Mouse (Mus musculus) embryonic facial prominence, embryonic 15.5 days (tissue): Measurements from ENCODE around the gene Olfr559. TPM values are rescaled to one million over a fixed set of nuclear protein-coding genes. Genes with fewer than 3 reads are reported as not detected.

Source experiments
- ATAC-seq: fragments of 200-750 bp; cut with Nextera tagmentation; 2 replicates; pipeline ENCODE4 v1.8.0; 2017; ENCODE audit warnings: low read depth, moderate TSS enrichment; ENCODE audit not compliant: insufficient number of reproducible peaks, low FRiP score, low TSS enrichment
- H3K27ac ChIP-seq: fragments of 300-500 bp; sonication (generic); replicated peaks from 2 replicates; pipeline ENCODE4 v1.5.1; 2015; ENCODE audit warnings: mild to moderate bottlenecking, inconsistent platforms
- H3K27me3 ChIP-seq: fragments of 300-500 bp; sonication (generic); 2 replicates; pipeline ENCODE4 v1.6.1; 2015; ENCODE audit warnings: inconsistent platforms
- H3K36me3 ChIP-seq: fragments of 300-500 bp; sonication (generic); 2 replicates; pipeline ENCODE4 v1.6.1; 2015; ENCODE audit warnings: mild to moderate bottlenecking, inconsistent platforms
- H3K4me1 ChIP-seq: fragments of 300-500 bp; sonication (generic); 2 replicates; pipeline ENCODE4 v1.6.1; 2015; ENCODE audit warnings: inconsistent platforms
- H3K4me2 ChIP-seq: fragments of 300-500 bp; sonication (generic); replicated peaks from 2 replicates; pipeline ENCODE4 v1.6.1; 2015; ENCODE audit warnings: mild to moderate bottlenecking, inconsistent platforms
- H3K4me3 ChIP-seq: fragments of 300-500 bp; sonication (generic); replicated peaks from 2 replicates; pipeline ENCODE4 v1.5.1; 2015; ENCODE audit warnings: mild to moderate bottlenecking, inconsistent platforms
- H3K9ac ChIP-seq: fragments of 300-500 bp; sonication (generic); 2 replicates; pipeline ENCODE4 v1.6.1; 2015; ENCODE audit warnings: inconsistent platforms
- H3K9me3 ChIP-seq: fragments of 300-500 bp; sonication (generic); replicated peaks from 2 replicates; pipeline ENCODE4 v1.6.1; 2016; ENCODE audit warnings: inconsistent platforms
- WGBS: fragments of 180-500 bp; shearing (Covaris S2); methylation state at CpG from one replicate; pipeline ENCODE4 v1.1.7; 2015; 5-methylcytosine and 5-hydroxymethylcytosine counted together
- polyA plus RNA-seq: library from polyadenylated mRNA; unstranded; fragments of >200 nt; fragmentation: Nextera tagmentation; extraction: Ambion mirVana; gene quantifications from 2 replicates; pipeline ENCODE4 v1.2.1, GENCODE M21; 2015

The Olfr559 gene
- polyA plus RNA-seq: not detected in 2 replicates

GRCm38 (mm10) chr7:102727391-102727790 is at the start of gene Olfr559:
Olfr559 (minus strand) TSS chr7:102727491.
- Histone ChIP-seq H3K9me3 (no peaks in the 10 kb centered on the region), H3K4me1 (no peaks in the 10 kb centered on the region), H3K27me3 (no peaks in the 10 kb centered on the region), H3K9ac (no peak within 1 kb of the TSS), H3K4me3 (no peak within 1 kb of the TSS), H3K27ac (no peak within 1 kb of the TSS), H3K36me3 (no peaks in the 10 kb centered on the region), H3K4me2 (no peak within 1 kb of the TSS)
- ATAC-seq: no peak

DNA sequence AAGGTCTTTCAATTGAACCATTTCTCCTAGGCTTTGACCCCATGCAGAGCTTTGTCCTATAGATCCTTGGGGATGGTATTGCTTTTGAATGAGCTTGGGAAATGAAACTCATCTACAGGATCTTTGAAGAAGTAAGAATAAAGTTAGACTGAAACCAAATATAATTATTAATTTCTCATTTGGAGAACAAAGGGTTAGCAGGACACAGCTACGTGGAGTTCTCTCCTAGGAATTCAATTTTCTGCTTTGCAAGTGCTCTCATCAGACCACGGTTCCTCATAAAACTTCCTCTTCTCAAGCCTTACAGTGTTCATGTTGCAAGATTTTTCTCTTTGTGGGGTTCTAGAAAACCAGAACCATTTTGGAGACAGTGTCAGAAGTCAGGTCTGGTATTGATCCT is 43.6 kb upstream of the Olfr559 start, which contains the start of gene Olfr561:
Gene Olfr561, plus strand, starts transcription at position 301 of the 400 bp plus-strand sequence.
- no peak within 1 kb of the TSS for H3K4me2 ChIP-seq
- WGBS: 60% methylated on average over 2 of the region's 2 CpGs
- ATAC-seq: no peak
- H3K9ac ChIP-seq: no peak within 1 kb of the TSS
- no peak within 1 kb of the TSS for H3K4me3 ChIP-seq
- H3K27ac ChIP-seq: no peak within 1 kb of the TSS
- H3K4me1 ChIP-seq: no peaks in the 10 kb centered on the region
- H3K27me3 ChIP-seq: no peaks in the 10 kb centered on the region
- no peaks in the 10 kb centered on the region for H3K9me3 ChIP-seq
- no peaks in the 10 kb centered on the region for H3K36me3 ChIP-seq

- no peak within 1 kb of the TSS for H3K27ac ChIP-seq
- H3K4me3 ChIP-seq: no peak within 1 kb of the TSS
- no peaks in the 10 kb centered on the region for H3K36me3 ChIP-seq
- H3K9ac ChIP-seq: no peak within 1 kb of the TSS
- H3K4me1 ChIP-seq: no peaks in the 10 kb centered on the region
- WGBS: 64% methylated on average over 4 of the region's 4 CpGs
- H3K27me3 ChIP-seq: no peaks in the 10 kb centered on the region
- no peak within 1 kb of the TSS for H3K4me2 ChIP-seq
- no peaks in the 10 kb centered on the region for H3K9me3 ChIP-seq
- no peak for ATAC-seq
These were observed 32.0 kb upstream of the Olfr559 start, which contains the start of the genes Olfr560 and Olfr78 for GRCm38 (mm10) chr7:102759266-102759665. Olfr560 (minus strand) TSS chr7:102759366. Olfr78 (minus strand) TSS chr7:102759471.

- Histone ChIP-seq H3K9ac (no peak overlapping the region), H3K4me1 (no peaks in the 10 kb centered on the region), H3K4me2 (no peak overlapping the region), H3K27ac (no peak overlapping the region), H3K36me3 (no peaks in the 10 kb centered on the region), H3K9me3 (no peaks in the 10 kb centered on the region), H3K4me3 (no peak overlapping the region), H3K27me3 (no peaks in the 10 kb centered on the region)
- no peak for ATAC-seq
- 8% methylated on average over 1 of the region's 1 CpGs for WGBS
These were observed 24.8 kb upstream of the Olfr559 start for GRCm38 (mm10) chr7:102752086-102752485.

DNA sequence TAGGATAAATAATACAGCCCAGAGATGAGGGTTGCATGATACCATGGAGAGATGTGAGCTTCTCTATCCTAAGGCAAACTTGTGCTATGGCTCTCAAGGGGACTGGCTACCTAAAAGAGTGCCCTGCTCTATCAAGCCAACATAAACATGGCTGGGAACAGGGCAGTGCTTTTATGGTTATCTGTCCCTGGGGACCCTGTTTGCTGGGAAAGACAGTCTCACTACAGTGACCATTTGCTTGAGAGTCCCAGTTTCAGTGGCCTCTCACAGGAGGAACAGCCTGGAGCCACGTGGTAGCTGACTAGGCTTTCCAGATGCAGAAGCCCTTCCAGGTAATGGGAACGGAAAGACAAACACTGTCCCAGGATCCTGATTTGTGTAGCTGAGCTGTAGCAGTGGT is 10.4 kb upstream of the Olfr559 start:
- Histone ChIP-seq H3K4me1 (no peaks in the 10 kb centered on the region), H3K27me3 (no peaks in the 10 kb centered on the region), H3K9me3 (no peaks in the 10 kb centered on the region), H3K4me3 (no peak overlapping the region), H3K36me3 (no peaks in the 10 kb centered on the region), H3K4me2 (no peak overlapping the region), H3K9ac (no peak overlapping the region), H3K27ac (no peak overlapping the region)
- WGBS: 51% methylated on average over 2 of the region's 2 CpGs
- ATAC-seq: no peak

DNA sequence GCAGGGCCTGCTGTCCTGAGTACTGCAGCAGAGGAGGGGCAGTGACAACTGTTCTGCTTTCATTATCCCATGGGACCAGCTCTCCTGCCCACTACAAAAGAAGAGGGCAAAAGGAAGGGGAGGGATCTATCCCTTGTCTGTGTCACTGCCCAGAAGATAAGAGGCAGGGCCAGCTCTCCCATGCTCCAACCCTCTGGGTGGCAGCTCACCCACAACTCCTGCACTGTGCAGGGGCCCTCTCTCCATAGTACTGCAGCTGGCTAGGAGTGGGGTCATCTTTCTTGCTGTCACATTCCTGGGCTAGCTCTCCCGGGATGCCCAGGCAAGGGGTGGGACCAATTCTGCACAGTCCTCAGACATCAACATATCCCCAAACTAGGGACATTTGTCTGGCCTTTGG is 6.5 kb upstream of the Olfr559 start:
- H3K27me3 ChIP-seq: no peaks in the 10 kb centered on the region
- WGBS: 67% methylated on average over 1 of the region's 1 CpGs
- H3K36me3 ChIP-seq: no peaks in the 10 kb centered on the region
- no peak overlapping the region for H3K4me2 ChIP-seq
- no peak overlapping the region for H3K9ac ChIP-seq
- H3K9me3 ChIP-seq: no peaks in the 10 kb centered on the region
- no peak overlapping the region for H3K4me3 ChIP-seq
- ATAC-seq: no peak
- H3K4me1 ChIP-seq: no peaks in the 10 kb centered on the region
- H3K27ac ChIP-seq: no peak overlapping the region

GRCm38 (mm10) chr7:102718970-102719369 is 8.3 kb downstream of the Olfr559 start, which contains the start of gene Olfr33:
Olfr33 (minus strand) TSS chr7:102719070.
- no peak within 1 kb of the TSS for H3K4me2 ChIP-seq
- no peaks in the 10 kb centered on the region for H3K27me3 ChIP-seq
- no peak within 1 kb of the TSS for H3K27ac ChIP-seq
- H3K9ac ChIP-seq: no peak within 1 kb of the TSS
- WGBS: 38% methylated on average over 1 of the region's 1 CpGs
- no peaks in the 10 kb centered on the region for H3K9me3 ChIP-seq
- no peak within 1 kb of the TSS for H3K4me3 ChIP-seq
- no peaks in the 10 kb centered on the region for H3K4me1 ChIP-seq
- no peak for ATAC-seq
- H3K36me3 ChIP-seq: no peaks in the 10 kb centered on the region

GRCm38 (mm10) chr7:102701915-102702314 is 25.4 kb downstream of the Olfr559 start, which contains the start of gene Olfr558:
Olfr558 (plus strand) TSS chr7:102702215.
- no peak for ATAC-seq
- no peak within 1 kb of the TSS for H3K4me3 ChIP-seq
- no peaks in the 10 kb centered on the region for H3K4me1 ChIP-seq
- no peaks in the 10 kb centered on the region for H3K27me3 ChIP-seq
- H3K4me2 ChIP-seq: no peak within 1 kb of the TSS
- no peak within 1 kb of the TSS for H3K27ac ChIP-seq
- no peak within 1 kb of the TSS for H3K9ac ChIP-seq
- no peaks in the 10 kb centered on the region for H3K36me3 ChIP-seq
- H3K9me3 ChIP-seq: no peaks in the 10 kb centered on the region

DNA sequence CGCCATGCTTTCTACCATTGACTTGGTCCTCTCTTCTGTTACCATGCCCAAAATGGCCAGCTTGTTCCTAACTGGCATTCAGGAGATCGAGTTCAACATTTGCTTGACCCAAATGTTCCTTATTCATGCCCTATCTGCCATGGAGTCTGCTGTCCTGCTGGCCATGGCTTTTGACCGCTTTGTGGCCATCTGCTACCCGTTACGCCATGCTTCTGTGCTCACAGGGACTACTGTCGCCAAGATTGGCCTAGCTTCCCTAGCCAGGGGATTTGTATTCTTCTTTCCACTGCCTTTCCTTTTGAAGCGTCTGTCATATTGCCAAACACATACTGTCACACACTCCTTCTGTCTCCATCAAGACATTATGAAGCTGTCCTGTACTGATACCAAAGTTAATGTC is 28.8 kb downstream of the Olfr559 start:
- Histone ChIP-seq H3K4me2 (no peak overlapping the region), H3K9me3 (no peaks in the 10 kb centered on the region)
- 85% methylated on average over 7 of the region's 7 CpGs for WGBS

DNA sequence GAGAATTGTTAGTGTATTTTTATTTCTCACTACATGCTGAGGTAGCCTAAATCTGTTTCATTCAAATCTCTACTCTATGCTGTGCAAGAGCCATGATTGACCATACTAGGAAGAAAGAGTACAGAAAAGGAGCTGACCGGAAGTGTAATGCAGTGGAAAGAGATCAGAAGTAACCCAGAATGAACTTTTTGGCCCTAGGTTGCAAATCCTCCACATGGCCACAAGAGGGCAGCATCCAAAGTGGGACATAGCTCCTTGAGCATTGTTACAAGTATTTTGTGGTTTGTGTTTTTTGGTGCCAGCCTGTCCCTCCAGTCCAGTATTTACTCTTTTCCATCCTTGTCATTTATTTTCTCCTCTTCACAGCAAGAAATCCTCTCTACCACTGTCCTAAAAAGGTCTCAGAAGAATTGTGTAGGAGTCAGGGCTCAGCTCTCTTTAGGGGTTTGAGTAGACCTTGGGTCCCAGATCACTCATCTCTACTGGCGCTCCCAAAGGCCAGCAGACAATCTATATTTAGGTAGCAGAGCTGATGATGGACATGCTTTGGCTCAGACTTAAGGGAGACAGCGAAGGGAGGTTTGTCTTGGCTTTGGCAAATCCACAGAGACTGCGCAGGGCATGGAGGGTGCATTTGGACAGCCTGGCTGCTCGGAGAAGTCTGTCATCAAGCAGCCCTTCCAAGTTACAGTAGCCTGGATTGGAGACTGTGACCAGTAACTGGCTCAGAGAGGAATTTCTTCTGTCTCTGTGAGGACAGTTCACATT is 31.7 kb downstream of the Olfr559 start, which contains the start of gene Olfr557:
Gene Olfr557, plus strand, starts transcription at position 553 of the 768 bp plus-strand sequence.
- no peaks in the 10 kb centered on the region for H3K36me3 ChIP-seq
- H3K4me3 ChIP-seq: no peak within 1 kb of the TSS
- H3K9ac ChIP-seq: no peak within 1 kb of the TSS
- H3K27ac ChIP-seq: no peak within 1 kb of the TSS
- ATAC-seq: no peak
- WGBS: 72% methylated on average over 5 of the region's 5 CpGs
- no peaks in the 10 kb centered on the region for H3K27me3 ChIP-seq
- no peaks in the 10 kb centered on the region for H3K9me3 ChIP-seq
- no peaks in the 10 kb centered on the region for H3K4me1 ChIP-seq
- no peak within 1 kb of the TSS for H3K4me2 ChIP-seq

More for the DNA sequence above, 28.8 kb downstream of the Olfr559 start:
- H3K4me3 ChIP-seq: no peak overlapping the region
- no peak overlapping the region for H3K27ac ChIP-seq
- ATAC-seq: no peak
- no peaks in the 10 kb centered on the region for H3K36me3 ChIP-seq
- H3K9ac ChIP-seq: no peak overlapping the region
- no peaks in the 10 kb centered on the region for H3K4me1 ChIP-seq
- no peaks in the 10 kb centered on the region for H3K27me3 ChIP-seq

DNA sequence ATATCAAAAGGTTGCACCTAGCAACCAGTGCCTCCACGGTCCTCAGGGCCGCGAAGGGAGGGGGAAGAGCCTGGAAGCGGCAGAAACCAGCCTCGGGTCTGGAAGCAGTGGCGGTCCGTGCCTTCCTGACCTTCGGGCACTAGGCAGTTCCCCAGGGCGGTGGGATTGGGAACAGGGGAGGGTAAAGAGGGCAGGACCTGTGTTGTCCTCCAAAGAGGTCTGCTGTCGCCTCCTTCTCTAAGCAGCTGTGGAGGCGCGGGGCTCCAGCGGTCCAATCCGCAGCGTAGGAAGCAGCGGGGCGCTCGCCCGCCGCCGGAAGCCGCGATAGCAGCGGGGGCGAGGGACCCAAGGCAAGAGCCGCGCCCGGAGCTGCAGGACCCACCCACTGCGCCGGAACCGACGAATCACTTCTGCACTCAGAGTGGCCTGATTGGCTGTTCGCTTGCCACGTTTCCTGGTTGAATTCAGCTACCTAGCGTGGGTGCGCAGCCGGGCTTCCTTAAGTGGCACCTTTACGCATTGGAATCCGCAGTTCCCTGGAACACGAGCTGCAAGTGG is 40.3 kb downstream of the Olfr559 start, which contains the start of gene Trim68:
Gene Trim68, minus strand, starts transcription at position 384 of the 558 bp plus-strand sequence.
- Histone ChIP-seq H3K4me3 (peak within 1 kb of the TSS; percentile 61), H3K4me2 (peak within 1 kb of the TSS; percentile 70), H3K4me1 (0 out of 2 replicates have a peak, but pooled peaks cover 4% of the 10 kb centered on the region), H3K9ac (peak within 1 kb of the TSS; percentile 62), H3K36me3 (peaks cover 3% of the 10 kb centered on the region; the same call in 1 of the 2 replicates), H3K27me3 (no peaks in the 10 kb centered on the region), H3K27ac (peak within 1 kb of the TSS; percentile 73), H3K9me3 (no peaks in the 10 kb centered on the region)
- ATAC-seq: peak; percentile 98
- under 1% methylated on average over 40 of the region's 40 CpGs for WGBS
